Mouse (Mus musculus) adrenal gland, adult 18-20 months (tissue): ENCODE results near the gene Magt1. TPM values are rescaled to one million over a fixed set of nuclear protein-coding genes. Genes with fewer than 3 reads are reported as not detected.
A peak's percentile ranks its signal among the peaks of the same experiment; 100 is the strongest.
"Not testable (repeated sequence)": the region's sequence is repeated elsewhere in the genome, so short reads cannot be mapped to it uniquely, and the experiment has no call there.

Source experiments
- DNase-seq, 2 experiments: peaks; one replicate each; pipeline ENCODE4 v3.0.0; 2021 to 2022; ENCODE audit warnings: low spot score in 2 of 2
- total RNA-seq, 2 experiments: library from RNA; stranded (reverse); gene quantifications; 1 replicate in 1 of 2; 2 replicates in 1 of 2; pipeline ENCODE4 v1.2.3; 2021

Gene Magt1
- total RNA-seq, 2 experiments from 2014 or later, result 52.9 to 53.2 TPM

- not testable (repeated sequence) for DNase-seq
These were observed 54.6 kb downstream of the Magt1 start for GRCm38 (mm10) chrX:105957091-105957490.

GRCm38 (mm10) chrX:105953999-105954398, 57.7 kb downstream of the Magt1 start:
- DNase-seq, result no peak

- no peak for DNase-seq
These were observed 65.3 kb downstream of the Magt1 start for GRCm38 (mm10) chrX:105946357-105946756.

- no peak for DNase-seq
These were observed 72.5 kb downstream of the Magt1 start for GRCm38 (mm10) chrX:105939245-105939644.

GRCm38 (mm10) chrX:105937736-105938135, 74.0 kb downstream of the Magt1 start:
- DNase-seq, result no peak

GRCm38 (mm10) chrX:105934341-105934740, 77.4 kb downstream of the Magt1 start:
- DNase-seq, result no peak

- no peak for DNase-seq
These were observed 82.1 kb downstream of the Magt1 start for GRCm38 (mm10) chrX:105929478-105930038.

- peak; percentile 38 to 55 for DNase-seq
These were observed 82.7 kb downstream of the Magt1 start, which contains the start of gene Atrx for GRCm38 (mm10) chrX:105928861-105929477. TSS of gene Atrx (minus strand) at chrX:105929403.

- DNase-seq, result peak; percentile 9 to 34
These were observed 83.5 kb downstream of the Magt1 start for GRCm38 (mm10) chrX:105927941-105928860.

- peak; percentile 18 to 21 for DNase-seq
These were observed 85.5 kb downstream of the Magt1 start for GRCm38 (mm10) chrX:105926121-105926735.

GRCm38 (mm10) chrX:105924326-105925070, 87.2 kb downstream of the Magt1 start:
- DNase-seq, result no peak

- no peak for DNase-seq
These were observed 87.8 kb downstream of the Magt1 start for GRCm38 (mm10) chrX:105923896-105924295.

GRCm38 (mm10) chrX:105922986-105923385, 88.7 kb downstream of the Magt1 start:
- not testable (repeated sequence) for DNase-seq

GRCm38 (mm10) chrX:105921421-105921820, 90.3 kb downstream of the Magt1 start:
- peak; percentile 28 to 31 for DNase-seq

Other genes starting within 250 kb of the Magt1 start
- under 1 TPM; 0.43 to 0.48 TPM for gene Fgf16, start 247.6 kb downstream of the Magt1 start, total RNA-seq
- 10 to 100 TPM; 78.5 to 99.6 TPM for gene Atrx, start 82.5 kb downstream of the Magt1 start, total RNA-seq
- 100 to 1,000 TPM; 405 to 701 TPM for gene Cox7b, start 3.8 kb upstream of the Magt1 start, total RNA-seq
- gene Atp7a, start 15.4 kb upstream of the Magt1 start, total RNA-seq, result 10 to 100 TPM; 28.7 to 43.2 TPM
- 1 to 10 TPM; 2.1 to 4.3 TPM for gene Tlr13, start 131.3 kb upstream of the Magt1 start, total RNA-seq
- gene Pgk1, start 175.2 kb upstream of the Magt1 start, total RNA-seq, result 100 to 1,000 TPM; 349 to 508 TPM
- gene Taf9b, start 209.3 kb upstream of the Magt1 start, total RNA-seq, result 10 to 100 TPM; 19.0 to 23.3 TPM
- under 1 TPM in 1 of 2 experiments, not detected in 1; 0.10 TPM for gene Fnd3c2, start 243.5 kb upstream of the Magt1 start, total RNA-seq